Mouse (Mus musculus) heart, postnatal 0 days (tissue): ENCODE measurements around the gene Ccdc38. TPM values are rescaled to one million over a fixed set of nuclear protein-coding genes. Genes with fewer than 3 reads are reported as not detected.

Experiments used
- ATAC-seq: fragments of 200-750 bp; cut with Nextera tagmentation; 2 replicates; pipeline ENCODE4 v1.8.0; 2017; ENCODE audit warnings: low read depth, moderate number of reproducible peaks, moderate library complexity; ENCODE audit not compliant: insufficient read depth
- DNase-seq: peaks from one replicate; pipeline ENCODE4 v3.0.0-alpha.2; 2016; ENCODE audit warnings: low spot score
- H3K27ac ChIP-seq: fragments of 300-500 bp; sonication (generic); 2 replicates; pipeline ENCODE4 v1.5.1; 2014; ENCODE audit warnings: low read depth, mild to moderate bottlenecking
- H3K27me3 ChIP-seq: fragments of 300-500 bp; sonication (generic); 2 replicates; pipeline ENCODE4 v1.6.1; 2014; ENCODE audit warnings: low read length, mixed read lengths; ENCODE audit not compliant: control insufficient read depth, insufficient read depth
- H3K36me3 ChIP-seq: fragments of 300-500 bp; sonication (generic); replicated peaks from 2 replicates; pipeline ENCODE4 v1.6.1; 2014; ENCODE audit warnings: low read length, mixed read lengths; ENCODE audit not compliant: control insufficient read depth, insufficient read depth
- H3K4me1 ChIP-seq: fragments of 300-500 bp; sonication (generic); 2 replicates; pipeline ENCODE4 v1.6.1; 2014; ENCODE audit warnings: antibody characterized with exemption; ENCODE audit not compliant: control insufficient read depth, insufficient read depth
- H3K4me2 ChIP-seq: fragments of 300-500 bp; sonication (generic); 2 replicates; pipeline ENCODE4 v1.6.1; 2014; ENCODE audit warnings: low read depth, mild to moderate bottlenecking, low read length, moderate library complexity
- H3K4me3 ChIP-seq: fragments of 300-500 bp; sonication (generic); 2 replicates; pipeline ENCODE4 v1.5.1; 2014; ENCODE audit warnings: low read depth, low read length
- H3K9ac ChIP-seq: fragments of 300-500 bp; sonication (generic); replicated peaks from 2 replicates; pipeline ENCODE4 v1.6.1; 2014; ENCODE audit warnings: low read depth, low read length, mixed read lengths
- H3K9me3 ChIP-seq: fragments of 300-500 bp; sonication (generic); replicated peaks from 2 replicates; pipeline ENCODE4 v1.6.1; 2016; ENCODE audit warnings: low read length; ENCODE audit not compliant: control insufficient read depth
- CTCF ChIP-seq: IDR thresholded peaks from 2 replicates; pipeline ENCODE4 v1.5.1; 2016; ENCODE audit warnings: antibody characterized with exemption, control low read depth, low read depth
- EP300 ChIP-seq: IDR thresholded peaks from 2 replicates; pipeline ENCODE4 v1.6.1; 2016; ENCODE audit warnings: antibody characterized with exemption, low read depth
- WGBS: fragments of 180-500 bp; shearing (Covaris S2); extraction: QIAGEN DNeasy Blood & Tissue Kit; methylation state at CpG from one replicate; pipeline ENCODE4 v1.1.7; 2014; 5-methylcytosine and 5-hydroxymethylcytosine counted together
- polyA plus RNA-seq: library from polyadenylated mRNA; unstranded; fragments of >200 nt; fragmentation: Nextera tagmentation; extraction: Ambion mirVana; gene quantifications from 2 replicates; pipeline ENCODE4 v1.2.1, GENCODE M21; 2015
- total RNA-seq: library from RNA; depleted of rRNA; stranded (reverse); fragments of >200 nt; gene quantifications from 2 replicates; pipeline ENCODE4 v1.2.3, GENCODE M21; 2014; ENCODE audit warnings: low replicate concordance

Gene Ccdc38
- total and polyA plus RNA-seq, 2 experiments from 2014 or later = 0.11 TPM; not detected in 1

DNA sequence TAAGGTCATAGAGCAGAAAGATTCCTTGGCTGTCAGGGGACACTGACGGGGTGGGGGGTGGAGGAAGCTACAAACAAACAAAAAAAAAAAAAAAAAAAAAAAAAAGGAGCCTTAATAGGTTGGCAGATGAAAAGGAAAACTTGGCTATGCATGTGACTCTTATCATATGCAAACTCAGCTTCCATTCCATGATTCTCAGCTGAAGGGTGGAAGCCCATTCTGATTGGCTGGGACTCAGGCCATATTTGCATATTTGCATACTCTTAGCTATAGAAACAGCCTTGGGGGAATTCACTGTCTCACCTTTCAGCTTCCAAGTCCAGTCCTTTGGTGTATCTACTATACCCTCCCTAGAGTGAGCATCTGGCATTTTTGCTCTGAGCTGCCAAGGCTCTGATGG lies 25.0 kb upstream of the Ccdc38 start:
- no peak overlapping the region for H3K9ac ChIP-seq
- H3K27me3 ChIP-seq = no peaks in the 10 kb centered on the region
- TF ChIP-seq EP300 (no peak), CTCF (no peak)
- H3K4me2 ChIP-seq = no peak overlapping the region
- H3K4me3 ChIP-seq = no peak overlapping the region
- no peaks in the 10 kb centered on the region for H3K4me1 ChIP-seq
- DNase-seq = no peak
- 27% methylated on average over 1 of the region's 1 CpGs for WGBS
- no peaks in the 10 kb centered on the region for H3K9me3 ChIP-seq
- H3K27ac ChIP-seq = no peak overlapping the region
- no peaks in the 10 kb centered on the region for H3K36me3 ChIP-seq
- ATAC-seq = no peak

DNA sequence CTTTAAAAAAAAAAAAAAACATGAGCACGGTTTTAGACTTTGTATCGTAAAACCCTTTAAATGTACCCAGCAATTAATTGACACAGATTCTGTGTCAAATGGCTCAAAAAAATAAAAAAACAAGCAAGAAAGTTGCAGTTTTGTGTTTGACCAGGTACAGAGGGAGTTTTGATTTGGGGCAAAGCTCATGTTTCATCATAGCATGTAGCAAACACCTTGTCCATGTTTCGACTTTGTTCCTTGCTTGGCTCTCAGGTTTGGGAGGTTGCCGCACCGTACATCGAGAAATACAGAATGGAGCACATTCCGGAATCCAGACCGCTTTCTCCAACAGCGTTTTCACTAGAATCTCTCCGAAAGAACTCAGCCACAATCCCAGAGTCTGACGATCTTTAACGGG lies 24.5 kb upstream of the Ccdc38 start:
- no peak overlapping the region for H3K4me2 ChIP-seq
- no peak overlapping the region for H3K27ac ChIP-seq
- no peaks in the 10 kb centered on the region for H3K4me1 ChIP-seq
- no peak overlapping the region for H3K4me3 ChIP-seq
- DNase-seq (no peak), ATAC-seq (no peak)
- H3K9ac ChIP-seq = no peak overlapping the region
- 87% methylated on average over 12 of the region's 12 CpGs for WGBS
- H3K36me3 ChIP-seq = no peaks in the 10 kb centered on the region
- H3K27me3 ChIP-seq = no peaks in the 10 kb centered on the region
- TF ChIP-seq EP300 (no peak), CTCF (no peak)
- no peaks in the 10 kb centered on the region for H3K9me3 ChIP-seq

- TF ChIP-seq CTCF (no peak), EP300 (no peak)
- no peak for DNase-seq
- no peaks in the 10 kb centered on the region for H3K27me3 ChIP-seq
- H3K27ac ChIP-seq = no peak overlapping the region
- no peaks in the 10 kb centered on the region for H3K9me3 ChIP-seq
- no peak overlapping the region for H3K4me2 ChIP-seq
- 59% methylated on average over 4 of the region's 4 CpGs for WGBS
- H3K36me3 ChIP-seq = no peaks in the 10 kb centered on the region
- ATAC-seq = no peak
- H3K4me1 ChIP-seq = no peaks in the 10 kb centered on the region
- H3K9ac ChIP-seq = no peak overlapping the region
- no peak overlapping the region for H3K4me3 ChIP-seq
These were observed 22.7 kb upstream of the Ccdc38 start for GRCm38 (mm10) chr10:93517754-93518153.

DNA sequence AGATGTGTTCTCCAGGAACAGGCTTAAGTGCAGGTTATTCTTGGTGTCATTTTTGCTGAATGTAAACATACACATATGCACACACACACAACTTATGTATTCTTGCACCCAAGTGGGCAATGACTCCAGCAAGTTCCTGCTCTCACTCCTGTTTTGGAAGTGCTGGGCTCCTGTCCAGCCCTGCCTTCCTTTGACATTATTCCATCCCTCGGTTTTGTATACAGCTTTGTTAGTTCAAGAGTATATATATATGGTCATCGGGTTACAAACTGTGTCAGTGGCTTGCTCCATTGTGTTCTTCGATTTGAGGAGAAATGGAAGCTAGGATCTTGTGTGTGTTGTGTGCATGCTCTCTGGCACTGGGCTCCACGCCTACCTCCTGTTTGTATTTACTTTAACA lies 22.2 kb upstream of the Ccdc38 start:
- 85% methylated on average over 4 of the region's 4 CpGs for WGBS
- no peak for DNase-seq
- Histone ChIP-seq H3K4me1 (no peaks in the 10 kb centered on the region), H3K9me3 (no peaks in the 10 kb centered on the region), H3K4me2 (no peak overlapping the region), H3K9ac (no peak overlapping the region), H3K27ac (no peak overlapping the region), H3K27me3 (no peaks in the 10 kb centered on the region), H3K36me3 (no peaks in the 10 kb centered on the region), H3K4me3 (no peak overlapping the region)
- TF ChIP-seq EP300 = no peak
- TF ChIP-seq CTCF = no peak
- ATAC-seq = no peak

DNA sequence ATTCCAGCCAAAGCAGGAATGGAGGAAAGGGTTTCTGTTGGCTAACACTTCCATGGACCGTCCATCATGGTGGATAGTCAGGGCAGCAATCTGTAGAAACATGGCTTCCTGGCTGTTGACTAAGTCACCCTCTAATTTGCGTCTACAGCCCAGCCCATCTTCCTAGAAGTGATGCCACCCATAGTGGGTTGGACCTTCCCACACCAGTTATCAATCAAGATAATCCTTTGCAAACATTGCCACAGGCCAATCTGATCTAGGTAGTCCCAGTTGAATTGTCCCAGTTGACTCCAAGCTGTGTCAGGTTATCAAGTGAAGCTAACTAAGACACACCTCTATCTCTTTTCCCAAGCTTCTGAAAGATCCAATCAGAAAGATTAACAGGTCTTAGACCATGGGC lies 21.8 kb upstream of the Ccdc38 start:
- no peak for DNase-seq
- H3K9me3 ChIP-seq = no peaks in the 10 kb centered on the region
- H3K9ac ChIP-seq = no peak overlapping the region
- 76% methylated on average over 2 of the region's 2 CpGs for WGBS
- no peaks in the 10 kb centered on the region for H3K27me3 ChIP-seq
- TF ChIP-seq CTCF (no peak), EP300 (no peak)
- no peaks in the 10 kb centered on the region for H3K36me3 ChIP-seq
- no peak overlapping the region for H3K4me3 ChIP-seq
- no peaks in the 10 kb centered on the region for H3K4me1 ChIP-seq
- no peak for ATAC-seq
- H3K4me2 ChIP-seq = no peak overlapping the region
- H3K27ac ChIP-seq = no peak overlapping the region

DNA sequence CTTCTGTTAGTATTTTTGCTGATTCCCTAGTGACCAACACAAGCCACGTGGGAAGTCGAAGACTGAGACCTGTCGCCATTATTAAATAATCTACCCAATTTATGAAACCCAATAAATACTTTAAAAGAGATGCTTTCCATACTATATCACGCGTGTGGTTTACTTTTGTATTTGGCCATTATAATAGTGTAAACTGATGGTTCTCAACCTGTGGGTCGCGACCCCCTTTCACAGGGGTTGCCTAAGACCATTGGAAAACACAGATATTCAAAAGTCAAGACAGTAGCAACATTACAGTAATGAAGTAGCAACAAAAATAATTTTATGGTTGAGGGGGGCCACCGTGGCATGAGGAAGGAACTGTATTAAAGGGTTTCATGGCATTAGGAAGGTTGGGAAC lies 21.3 kb upstream of the Ccdc38 start:
- Histone ChIP-seq H3K9ac (no peak overlapping the region), H3K27ac (no peak overlapping the region), H3K36me3 (no peaks in the 10 kb centered on the region), H3K4me3 (no peak overlapping the region), H3K4me1 (no peaks in the 10 kb centered on the region), H3K4me2 (no peak overlapping the region), H3K9me3 (no peaks in the 10 kb centered on the region), H3K27me3 (no peaks in the 10 kb centered on the region)
- DNase-seq = no peak
- no peak for TF ChIP-seq EP300
- no peak for TF ChIP-seq CTCF
- WGBS = 88% methylated on average over 8 of the region's 8 CpGs
- ATAC-seq = no peak
